Mouse (Mus musculus) adrenal gland, adult (tissue): ENCODE data around the gene Vmn2r24.
"Not testable (repeated sequence)": the region's sequence is repeated elsewhere in the genome, so short reads cannot be mapped to it uniquely, and the experiment has no call there.

Source experiments
- DNase-seq, 2 experiments: peaks; one replicate each; pipeline ENCODE4 v3.0.0; 2022 to 2023; ENCODE audit warnings: low spot score in 1 of 2; ENCODE audit not compliant: inconsistent age in 2 of 2

Vmn2r24 gene

DNA sequence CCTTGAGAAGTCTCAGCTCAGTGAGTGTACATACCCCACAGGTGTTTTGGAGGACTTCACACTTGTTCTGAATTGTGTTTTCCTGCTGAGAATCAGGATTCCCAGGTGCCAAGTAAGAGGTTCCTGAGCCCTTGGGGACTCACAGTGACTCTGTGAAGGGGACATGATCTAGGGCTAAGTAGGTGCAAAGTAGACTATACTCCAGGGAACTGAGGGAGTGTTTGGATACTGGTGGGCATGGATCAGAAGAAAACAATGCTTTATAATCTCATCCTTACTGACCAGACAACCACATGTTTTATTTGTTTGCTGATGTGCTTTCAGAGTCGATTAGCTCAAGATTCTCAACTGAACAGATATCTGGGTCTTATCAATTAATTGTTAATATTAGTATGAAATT lies at the start of gene Vmn2r24:
Gene Vmn2r24 (plus strand): TSS at position 301 of the 400 bp plus-strand sequence.
- DNase-seq: no peak

DNA sequence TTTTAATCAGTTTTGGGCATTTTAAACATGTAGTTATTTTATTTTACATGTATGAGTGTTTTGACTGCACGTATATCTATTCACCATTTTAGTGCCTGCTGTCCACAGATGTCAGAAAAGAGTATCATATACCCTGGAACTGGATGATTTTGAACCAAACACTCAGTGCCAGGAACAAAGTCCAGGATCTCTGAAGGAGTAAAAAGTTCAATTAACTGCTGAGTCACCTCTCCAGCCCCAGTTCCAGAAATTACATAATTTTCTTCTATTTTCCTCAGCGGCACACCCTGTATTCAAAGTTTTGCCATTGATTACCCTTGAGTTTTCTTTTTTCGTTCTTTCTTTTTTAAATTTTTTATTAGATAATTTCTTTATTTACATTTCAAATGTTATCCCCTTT lies 8.6 kb upstream of the Vmn2r24 start:
- DNase-seq: no peak

DNA sequence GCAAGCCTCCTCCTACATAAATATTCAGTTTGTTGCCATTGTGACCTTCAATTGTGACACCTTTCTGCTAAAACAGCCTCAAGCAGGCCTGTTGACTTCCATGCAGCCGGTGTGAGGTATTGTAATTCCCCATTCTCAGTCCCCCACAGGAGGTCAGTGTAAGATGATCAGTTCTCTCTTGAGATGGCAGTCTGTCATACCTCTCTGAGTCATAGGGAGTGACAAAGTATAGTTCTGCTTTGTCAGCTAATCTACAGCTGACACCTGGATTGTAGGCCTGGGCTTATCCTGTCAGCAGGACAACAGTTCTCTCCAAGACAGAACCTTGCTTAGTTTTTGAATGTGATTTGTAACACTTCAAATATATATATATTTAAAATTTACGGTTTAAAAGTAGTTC lies 6.2 kb downstream of the Vmn2r24 start:
- no peak for DNase-seq

DNA sequence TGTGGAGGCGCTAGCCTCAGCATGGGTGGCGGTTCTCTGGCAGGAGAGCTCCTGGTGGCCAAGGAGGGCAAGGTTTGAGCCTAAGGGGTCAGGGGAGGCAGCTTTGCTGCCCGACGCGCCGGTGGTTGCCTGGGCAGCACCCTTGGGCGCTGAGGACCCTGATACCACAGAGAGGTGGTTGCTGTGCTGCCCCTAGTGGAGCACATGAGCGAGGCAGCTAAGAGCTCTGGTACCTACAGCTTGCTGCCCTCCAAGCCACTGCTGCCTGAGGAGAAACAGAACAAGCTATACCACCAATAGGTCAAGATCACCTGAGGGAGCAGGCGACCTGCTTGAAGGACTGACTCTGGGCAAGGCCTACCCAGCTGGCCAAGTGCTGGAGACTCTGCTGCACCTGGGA lies 15.1 kb downstream of the Vmn2r24 start:
- DNase-seq: no peak

DNA sequence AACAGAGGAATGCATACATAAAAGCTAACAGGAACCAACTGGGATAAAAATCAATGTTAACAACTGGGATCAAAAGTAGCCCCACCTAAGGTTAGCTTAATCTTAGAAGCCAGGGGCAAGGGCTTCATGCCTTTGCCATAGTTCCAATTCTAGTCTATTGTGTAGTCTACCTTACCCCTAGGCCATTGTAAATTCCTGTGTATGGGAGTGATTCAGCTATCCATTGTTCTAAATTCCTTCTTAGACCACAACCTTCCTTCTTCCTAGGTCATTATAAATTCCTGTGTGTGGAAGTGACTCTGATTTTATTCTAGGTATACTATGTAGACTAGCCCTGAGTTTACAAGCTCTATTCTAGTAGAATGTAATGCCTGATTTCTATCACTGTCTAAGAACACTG lies 31.6 kb downstream of the Vmn2r24 start:
- not testable (repeated sequence) for DNase-seq

DNA sequence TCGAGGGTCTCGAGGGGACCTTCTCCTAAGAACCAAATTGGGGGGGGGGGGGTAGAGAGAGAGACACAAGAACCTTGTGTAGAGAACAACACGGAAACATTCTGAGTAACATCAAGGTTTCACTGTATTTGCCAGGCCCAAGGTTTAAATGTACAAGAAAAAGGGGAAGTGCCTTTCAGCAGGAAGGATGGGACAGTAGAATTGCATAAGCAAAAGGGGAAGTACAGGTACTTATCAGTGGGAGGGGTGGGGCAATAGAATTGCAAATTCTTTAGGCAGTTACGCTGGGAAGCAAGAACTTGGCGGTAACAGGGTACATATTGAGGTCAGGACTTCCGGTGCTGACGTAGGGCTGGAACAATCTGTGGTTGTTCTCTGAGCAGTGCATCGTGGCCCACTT lies 41.3 kb downstream of the Vmn2r24 start:
- no peak for DNase-seq

DNA sequence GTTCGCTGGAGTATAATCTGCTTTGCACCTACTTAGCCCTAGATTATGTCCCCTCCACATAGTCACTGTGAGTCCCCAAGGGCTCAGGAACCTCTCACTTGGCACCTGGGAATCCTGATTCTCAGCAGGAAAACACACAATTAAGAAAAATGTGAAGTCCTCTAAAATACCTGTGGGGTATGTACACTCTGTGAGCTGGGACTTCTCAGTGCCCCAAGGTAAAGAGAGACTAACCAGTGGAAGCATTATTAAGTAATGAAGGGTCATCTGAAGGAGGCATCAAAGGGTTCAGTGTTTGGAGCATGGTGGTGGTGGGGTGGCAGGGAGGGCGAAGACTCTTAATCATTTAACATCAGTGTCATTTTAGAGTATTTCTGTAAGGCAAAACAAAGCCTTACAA lies 74.7 kb downstream of the Vmn2r24 start, which contains the start of gene Vmn2r25:
Gene Vmn2r25 (minus strand): TSS at position 101 of the 400 bp plus-strand sequence.
- not testable (repeated sequence) for DNase-seq
